Mouse (Mus musculus) hindbrain, embryonic 15.5 days (tissue): ENCODE measurements around the gene Siah3. TPM values are rescaled to one million over a fixed set of nuclear protein-coding genes. Genes with fewer than 3 reads are reported as not detected.

Source experiments
- ATAC-seq: fragments of 200-750 bp; cut with Nextera tagmentation; 2 replicates; pipeline ENCODE4 v1.8.0; 2017; ENCODE audit warnings: low read depth, moderate number of reproducible peaks, moderate TSS enrichment; ENCODE audit not compliant: low FRiP score
- H3K27ac ChIP-seq: fragments of 300-500 bp; sonication (generic); replicated peaks from 2 replicates; pipeline ENCODE4 v1.5.1; 2015; ENCODE audit warnings: mild to moderate bottlenecking, inconsistent platforms
- H3K27me3 ChIP-seq: fragments of 300-500 bp; sonication (generic); 2 replicates; pipeline ENCODE4 v1.6.1; 2015; ENCODE audit warnings: control low read depth, inconsistent platforms
- H3K36me3 ChIP-seq: fragments of 300-500 bp; sonication (generic); 2 replicates; pipeline ENCODE4 v1.6.1; 2015; ENCODE audit warnings: control low read depth, inconsistent platforms
- H3K4me1 ChIP-seq: fragments of 300-500 bp; sonication (generic); replicated peaks from 2 replicates; pipeline ENCODE4 v1.6.1; 2015; ENCODE audit warnings: control low read depth, inconsistent platforms
- H3K4me2 ChIP-seq: fragments of 300-500 bp; sonication (generic); 2 replicates; pipeline ENCODE4 v1.6.1; 2015; ENCODE audit warnings: moderate library complexity, mild to moderate bottlenecking, inconsistent platforms
- H3K4me3 ChIP-seq: fragments of 300-500 bp; sonication (generic); 2 replicates; pipeline ENCODE4 v1.5.1; 2015; ENCODE audit warnings: mild to moderate bottlenecking, inconsistent platforms
- H3K9ac ChIP-seq: fragments of 300-500 bp; sonication (generic); 2 replicates; pipeline ENCODE4 v1.6.1; 2015; ENCODE audit warnings: inconsistent platforms
- H3K9me3 ChIP-seq: fragments of 300-500 bp; sonication (generic); 2 replicates; pipeline ENCODE4 v1.6.1; 2016; ENCODE audit warnings: control low read depth, inconsistent platforms
- WGBS: fragments of 180-500 bp; shearing (Covaris S2); methylation state at CpG from one replicate; pipeline ENCODE4 v1.1.7; 2015; 5-methylcytosine and 5-hydroxymethylcytosine counted together
- polyA plus RNA-seq: library from polyadenylated mRNA; unstranded; fragments of >200 nt; fragmentation: Nextera tagmentation; extraction: Ambion mirVana; gene quantifications from 2 replicates; pipeline ENCODE4 v1.2.1, GENCODE M21; 2015

Gene Siah3
- polyA plus RNA-seq, 1 experiment from 2014 or later = 4.7 TPM

GRCm38 (mm10) chr14:75473061-75473930 lies 17.5 kb downstream of the Siah3 start:
- H3K4me1 ChIP-seq = peaks cover 17% of the 10 kb centered on the region
- peak overlapping the region; percentile 62 for H3K27ac ChIP-seq
- 50% methylated on average over 9 of the region's 9 CpGs for WGBS
- no peaks in the 10 kb centered on the region for H3K9me3 ChIP-seq
- H3K36me3 ChIP-seq = no peaks in the 10 kb centered on the region
- H3K27me3 ChIP-seq = no peaks in the 10 kb centered on the region
- no peak overlapping the region for H3K4me2 ChIP-seq
- ATAC-seq = peak; percentile 84
- H3K9ac ChIP-seq = no peak overlapping the region
- H3K4me3 ChIP-seq = no peak overlapping the region

- no peak overlapping the region for H3K27ac ChIP-seq
- no peak overlapping the region for H3K4me3 ChIP-seq
- WGBS = 91% methylated on average over 2 of the region's 2 CpGs
- no peaks in the 10 kb centered on the region for H3K9me3 ChIP-seq
- no peaks in the 10 kb centered on the region for H3K36me3 ChIP-seq
- ATAC-seq = no peak
- no peak overlapping the region for H3K4me2 ChIP-seq
- H3K4me1 ChIP-seq = peaks cover 17% of the 10 kb centered on the region
- H3K9ac ChIP-seq = no peak overlapping the region
- H3K27me3 ChIP-seq = no peaks in the 10 kb centered on the region
These were observed 20.1 kb downstream of the Siah3 start for GRCm38 (mm10) chr14:75475887-75476286.

- Histone ChIP-seq H3K4me1 (peaks cover 22% of the 10 kb centered on the region), H3K27me3 (no peaks in the 10 kb centered on the region), H3K4me3 (no peak overlapping the region), H3K9me3 (no peaks in the 10 kb centered on the region), H3K36me3 (no peaks in the 10 kb centered on the region), H3K27ac (peak overlapping the region; percentile 39), H3K4me2 (no peak overlapping the region), H3K9ac (no peak overlapping the region)
- peak; percentile 77 for ATAC-seq
- 52% methylated on average over 15 of the region's 15 CpGs for WGBS
These were observed 26.7 kb downstream of the Siah3 start for GRCm38 (mm10) chr14:75482231-75483175.

- peak overlapping the region; percentile 39 for H3K27ac ChIP-seq
- no peak overlapping the region for H3K4me2 ChIP-seq
- no peaks in the 10 kb centered on the region for H3K27me3 ChIP-seq
- 54% methylated on average over 6 of the region's 6 CpGs for WGBS
- ATAC-seq = peak; percentile 51; the same call in 1 of the 2 replicates
- H3K4me3 ChIP-seq = no peak overlapping the region
- H3K9me3 ChIP-seq = no peaks in the 10 kb centered on the region
- H3K4me1 ChIP-seq = peaks cover 22% of the 10 kb centered on the region
- H3K36me3 ChIP-seq = no peaks in the 10 kb centered on the region
- H3K9ac ChIP-seq = no peak overlapping the region
These were observed 27.4 kb downstream of the Siah3 start for GRCm38 (mm10) chr14:75483176-75483546.

GRCm38 (mm10) chr14:75487932-75488331 lies 32.1 kb downstream of the Siah3 start:
- Histone ChIP-seq H3K36me3 (no peaks in the 10 kb centered on the region), H3K4me3 (no peak overlapping the region), H3K4me1 (peaks cover 15% of the 10 kb centered on the region), H3K9ac (no peak overlapping the region), H3K9me3 (no peaks in the 10 kb centered on the region), H3K27me3 (no peaks in the 10 kb centered on the region), H3K4me2 (no peak overlapping the region), H3K27ac (no peak overlapping the region)
- 61% methylated on average over 7 of the region's 7 CpGs for WGBS
- ATAC-seq = no peak

- H3K4me1 ChIP-seq = 0 out of 2 replicates have a peak, but pooled peaks cover 3% of the 10 kb centered on the region
- no peaks in the 10 kb centered on the region for H3K36me3 ChIP-seq
- H3K27me3 ChIP-seq = no peaks in the 10 kb centered on the region
- H3K27ac ChIP-seq = no peak overlapping the region
- H3K9me3 ChIP-seq = no peaks in the 10 kb centered on the region
- H3K9ac ChIP-seq = no peak overlapping the region
- no peak overlapping the region for H3K4me2 ChIP-seq
- WGBS = 76% methylated on average over 14 of the region's 14 CpGs
- ATAC-seq = peak; percentile 48; the same call in 1 of the 2 replicates
- no peak overlapping the region for H3K4me3 ChIP-seq
These were observed 37.9 kb downstream of the Siah3 start for GRCm38 (mm10) chr14:75493555-75494194.

- Histone ChIP-seq H3K27me3 (no peaks in the 10 kb centered on the region), H3K36me3 (no peaks in the 10 kb centered on the region), H3K4me3 (no peak overlapping the region), H3K9ac (no peak overlapping the region), H3K4me1 (0 out of 2 replicates have a peak, but pooled peaks cover 3% of the 10 kb centered on the region), H3K4me2 (no peak overlapping the region), H3K9me3 (no peaks in the 10 kb centered on the region), H3K27ac (no peak overlapping the region)
- ATAC-seq = no peak
- 23% methylated on average over 6 of the region's 6 CpGs for WGBS
These were observed 39.1 kb downstream of the Siah3 start for GRCm38 (mm10) chr14:75494926-75495325.

- Histone ChIP-seq H3K4me2 (no peak overlapping the region), H3K4me3 (no peak overlapping the region), H3K27me3 (no peaks in the 10 kb centered on the region), H3K27ac (no peak overlapping the region), H3K36me3 (no peaks in the 10 kb centered on the region), H3K4me1 (peaks cover 18% of the 10 kb centered on the region), H3K9me3 (no peaks in the 10 kb centered on the region), H3K9ac (no peak overlapping the region)
- WGBS = 17% methylated on average over 3 of the region's 3 CpGs
- ATAC-seq = no peak
These were observed 45.8 kb downstream of the Siah3 start for GRCm38 (mm10) chr14:75501501-75501990.

GRCm38 (mm10) chr14:75502446-75502845 lies 46.7 kb downstream of the Siah3 start:
- Histone ChIP-seq H3K9ac (no peak overlapping the region), H3K9me3 (no peaks in the 10 kb centered on the region), H3K27ac (no peak overlapping the region), H3K36me3 (no peaks in the 10 kb centered on the region), H3K27me3 (no peaks in the 10 kb centered on the region), H3K4me3 (no peak overlapping the region), H3K4me2 (no peak overlapping the region), H3K4me1 (peaks cover 18% of the 10 kb centered on the region)
- WGBS = 49% methylated on average over 8 of the region's 8 CpGs
- ATAC-seq = no peak

- WGBS = 58% methylated on average over 2 of the region's 2 CpGs
- no peaks in the 10 kb centered on the region for H3K36me3 ChIP-seq
- no peak overlapping the region for H3K9ac ChIP-seq
- no peak overlapping the region for H3K4me3 ChIP-seq
- no peaks in the 10 kb centered on the region for H3K9me3 ChIP-seq
- no peak overlapping the region for H3K4me2 ChIP-seq
- peaks cover 18% of the 10 kb centered on the region for H3K4me1 ChIP-seq
- no peaks in the 10 kb centered on the region for H3K27me3 ChIP-seq
- no peak overlapping the region for H3K27ac ChIP-seq
- no peak for ATAC-seq
These were observed 48.5 kb downstream of the Siah3 start for GRCm38 (mm10) chr14:75504255-75504654.

- 0 out of 2 replicates have a peak, but pooled peaks have one; percentile 49 for ATAC-seq
- no peaks in the 10 kb centered on the region for H3K27me3 ChIP-seq
- no peaks in the 10 kb centered on the region for H3K36me3 ChIP-seq
- no peak overlapping the region for H3K4me3 ChIP-seq
- H3K9ac ChIP-seq = no peak overlapping the region
- no peaks in the 10 kb centered on the region for H3K9me3 ChIP-seq
- peaks cover 18% of the 10 kb centered on the region for H3K4me1 ChIP-seq
- H3K27ac ChIP-seq = peak overlapping the region; percentile 30; the same call in 1 of the 2 replicates
- no peak overlapping the region for H3K4me2 ChIP-seq
- 23% methylated on average over 8 of the region's 8 CpGs for WGBS
These were observed 49.5 kb downstream of the Siah3 start for GRCm38 (mm10) chr14:75505126-75505840.
